8 mouse cellular contexts compared by ENCODE assay signal in the genomic region with DNA sequence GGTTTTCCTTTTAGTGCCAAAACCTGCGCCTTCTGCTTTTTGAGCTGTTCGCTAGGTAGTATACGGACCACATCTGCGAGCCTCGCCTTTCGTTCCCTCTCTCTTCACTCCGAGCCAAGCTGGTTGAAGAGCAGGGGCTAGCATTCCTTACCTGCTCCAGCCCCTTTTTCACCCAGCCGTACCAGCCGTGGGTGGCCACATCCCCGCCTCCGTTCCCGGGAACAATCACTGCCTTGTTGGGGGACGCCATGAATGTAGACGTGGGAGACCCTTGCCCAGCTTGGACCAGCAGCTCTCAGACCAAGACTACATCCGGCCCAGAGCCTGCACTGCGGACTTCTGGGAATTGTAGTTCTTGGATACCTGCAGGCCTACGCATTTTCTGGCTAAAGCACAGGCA. TPM values are rescaled to one million over a fixed set of nuclear protein-coding genes. Genes with fewer than 3 reads are reported as not detected.
DNase-seq lines count a peak whose midpoint lies in the region; ATAC-seq and TF ChIP-seq lines count a peak whose summit lies in the region.

Gene Rbbp9 (minus strand): TSS at position 341 of the 400 bp plus-strand sequence.

- H3K4me2 ChIP-seq in hindbrain, embryonic 16.5 days (ENCODE audit: low read length) = peak within 1 kb of the TSS; percentile 64

- H3K9ac ChIP-seq in hindbrain, embryonic 16.5 days (ENCODE audit: low read depth, low read length) = peak within 1 kb of the TSS; percentile 93

- H3K36me3 ChIP-seq in hindbrain, embryonic 16.5 days (ENCODE audit: control insufficient read depth, insufficient read depth, low read length) = peaks cover 6% of the 10 kb centered on the region

- peaks cover 8% of the 10 kb centered on the region for H3K4me1 ChIP-seq in hindbrain, embryonic 16.5 days (ENCODE audit: control insufficient read depth, insufficient read depth, low read depth, low read length)

- under 1% methylated on average over 17 of the region's 17 CpGs for WGBS in hindbrain, embryonic 16.5 days

- peak; percentile 90 for ATAC-seq in common myeloid progenitor, adult 5-6 weeks (replicated peaks; ENCODE audit: low read depth, poor library complexity, severe bottlenecking)
- peak; percentile 98 for ATAC-seq in hindbrain, embryonic 16.5 days

- H3K9me3 ChIP-seq in hindbrain, embryonic 16.5 days (ENCODE audit: control insufficient read depth, low read length) = no peaks in the 10 kb centered on the region

- no peaks in the 10 kb centered on the region for H3K27me3 ChIP-seq in hindbrain, embryonic 16.5 days (replicated peaks; ENCODE audit: control insufficient read depth, insufficient read depth, low read length)

- H3K27ac ChIP-seq in gastrocnemius, adult 2 months = peak within 1 kb of the TSS; percentile 87
- peak within 1 kb of the TSS; percentile 86 for H3K27ac ChIP-seq in hindbrain, embryonic 16.5 days (ENCODE audit: low read depth, low read length)

- TF ChIP-seq CTCF in gastrocnemius, adult 2 months (IDR thresholded peaks at IDR 0.05) = no peak

- intact Hi-C loops in gastrocnemius, adult 2 months (cut with DNase I) = no loop called here

- peak; percentile 80 for DNase-seq in adipocyte (ENCODE audit: low spot score)
- DNase-seq in gastrocnemius, adult 2 months = peak; percentile 59
- peak; percentile 68 to 74 for DNase-seq in layer of hippocampus, postnatal 36 days
- DNase-seq in lung, postnatal 14 days = peak; percentile 44
- DNase-seq in ovary, postnatal 36 days (ENCODE audit: low spot score) = peak; percentile 65
- DNase-seq in thymus, postnatal 4 days = peak; percentile 62

- H3K4me3 ChIP-seq in gastrocnemius, adult 2 months = peak within 1 kb of the TSS; percentile 87
- peak within 1 kb of the TSS; percentile 82 for H3K4me3 ChIP-seq in hindbrain, embryonic 16.5 days (ENCODE audit: low read length)

RNA-seq across cellular contexts. Expression of gene Rbbp9, which starts in this region (rescaled TPM):
- total RNA-seq in common myeloid progenitor, adult 5-6 weeks (2017) = 11.2 and 13.0 TPM in 2 replicates
- 1 to 10 TPM; 5.5 to 5.7 TPM for total RNA-seq in gastrocnemius, adult 2 months (2021)
- 53.8 and 54.5 TPM in 2 replicates for polyA plus RNA-seq in hindbrain, embryonic 16.5 days (2015; fragmentation: Nextera tagmentation; extraction: Ambion mirVana)
- 10 to 100 TPM; 30.0 to 31.9 TPM for total RNA-seq in layer of hippocampus, postnatal 36 days (2021)

Comparison
In these comparisons a context has a peak if more than half of its experiments do, and no peak if none do; other contexts are left out.
1. Peak in every context shown above with its lines: DNase-seq, ATAC-seq, H3K4me3 ChIP-seq and H3K27ac ChIP-seq.